Mouse (Mus musculus) duodenum, adult 2 months (tissue): Measurements from ENCODE around the gene Tril. TPM values are rescaled to one million over a fixed set of nuclear protein-coding genes. Genes with fewer than 3 reads are reported as not detected.

ENCODE experiments used
- polyA plus RNA-seq: library from polyadenylated mRNA; depleted of rRNA; stranded (reverse); fragments of >200 nt; gene quantifications from 2 replicates; pipeline ENCODE4 v1.2.3, GENCODE M21; 2012; ENCODE audit warnings: low replicate concordance; rRNA removed

The Tril gene
- polyA plus RNA-seq, result 4.6 and 4.9 TPM in 2 replicates

GRCm38 (mm10) chr6:53820486-53820985 is at the start of gene Tril:
Gene Tril, minus strand, starts transcription at chr6:53820830.

Other genes with a start within 250 kb of the Tril start
- not detected in 2 replicates for gene Cpvl, start 157.8 kb upstream of the Tril start, polyA plus RNA-seq
- gene Chn2, start 218.7 kb upstream of the Tril start, polyA plus RNA-seq, result 49.9 and 87.7 TPM in 2 replicates